Mouse (Mus musculus) inflammation-experienced regulatory T-cells, adult 6 months (primary cell): ENCODE data around the gene Spon2. TPM values are rescaled to one million over a fixed set of nuclear protein-coding genes. Genes with fewer than 3 reads are reported as not detected.

Source experiments
- ATAC-seq: one replicate; pipeline ENCODE4 v1.8.0; 2017
- polyA plus RNA-seq, 3 experiments: library from polyadenylated mRNA; unstranded; fragments of 100-300 nt; shearing (Covaris generic); gene quantifications; one replicate each; pipeline ENCODE4 v1.2.1; 2017

The Spon2 gene
- polyA plus RNA-seq, result not detected

GRCm38 (mm10) chr5:33218081-33218480, at the start of gene Spon2:
Gene Spon2 (minus strand): TSS chr5:33218455.
- no peak for ATAC-seq

- no peak for ATAC-seq
Measured at GRCm38 (mm10) chr5:33254416-33254815, 36.2 kb upstream of the Spon2 start.

GRCm38 (mm10) chr5:33248186-33248585, 29.9 kb upstream of the Spon2 start:
- no peak for ATAC-seq

- ATAC-seq, result no peak
Measured at GRCm38 (mm10) chr5:33247387-33247786, 29.1 kb upstream of the Spon2 start.

GRCm38 (mm10) chr5:33245701-33246100, 27.4 kb upstream of the Spon2 start:
- no peak for ATAC-seq

- ATAC-seq, result no peak
Measured at GRCm38 (mm10) chr5:33244377-33244920, 26.2 kb upstream of the Spon2 start.

- ATAC-seq, result no peak
Measured at GRCm38 (mm10) chr5:33239934-33240333, 21.7 kb upstream of the Spon2 start.

- no peak for ATAC-seq
Measured at GRCm38 (mm10) chr5:33239111-33239714, 21.0 kb upstream of the Spon2 start.

GRCm38 (mm10) chr5:33238256-33238645, 20.0 kb upstream of the Spon2 start:
- ATAC-seq, result no peak

- ATAC-seq, result no peak
Measured at GRCm38 (mm10) chr5:33237600-33238255, 19.5 kb upstream of the Spon2 start.

- ATAC-seq, result no peak
Measured at GRCm38 (mm10) chr5:33234391-33235031, 16.3 kb upstream of the Spon2 start.

GRCm38 (mm10) chr5:33232791-33233190, 14.5 kb upstream of the Spon2 start:
- no peak for ATAC-seq

- no peak for ATAC-seq
Measured at GRCm38 (mm10) chr5:33230285-33230684, 12.0 kb upstream of the Spon2 start.

- no peak for ATAC-seq
Measured at GRCm38 (mm10) chr5:33228428-33228827, 10.2 kb upstream of the Spon2 start.

GRCm38 (mm10) chr5:33225673-33226072, 7.4 kb upstream of the Spon2 start:
- ATAC-seq, result no peak

- no peak for ATAC-seq
Measured at GRCm38 (mm10) chr5:33224491-33224890, 6.2 kb upstream of the Spon2 start.

GRCm38 (mm10) chr5:33222841-33223744, 4.8 kb upstream of the Spon2 start:
- ATAC-seq, result no peak

GRCm38 (mm10) chr5:33222389-33222788, 4.1 kb upstream of the Spon2 start:
- ATAC-seq, result no peak

- ATAC-seq, result no peak
Measured at GRCm38 (mm10) chr5:33220350-33221044, 2.2 kb upstream of the Spon2 start.

- ATAC-seq, result no peak
Measured at GRCm38 (mm10) chr5:33219831-33220230, 1.6 kb upstream of the Spon2 start.

- ATAC-seq, result no peak
Measured at GRCm38 (mm10) chr5:33218746-33219449, 643 bp upstream of the Spon2 start.
